Mouse (Mus musculus) G1E (cell line): Measurements from ENCODE around the gene Tomm5. TPM values are rescaled to one million over a fixed set of nuclear protein-coding genes. Genes with fewer than 3 reads are reported as not detected.
"Not testable (repeated sequence)": the region's sequence is repeated elsewhere in the genome, so short reads cannot be mapped to it uniquely, and the experiment has no call there.

Experiments used
- ATAC-seq: 2 replicates; pipeline ENCODE4 v1.8.0; 2016; ENCODE audit warnings: mild to moderate bottlenecking; ENCODE audit not compliant: insufficient number of reproducible peaks, poor library complexity, low FRiP score, severe bottlenecking; ENCODE audit errors: extremely low read depth
- DNase-seq: peaks from one replicate; pipeline ENCODE4 v3.0.0; 2012; ENCODE audit warnings: low spot score
- H3K27me3 ChIP-seq: 2 replicates; pipeline ENCODE4 v1.6.1; 2012; ENCODE audit warnings: mild to moderate bottlenecking, low read length, inconsistent platforms; ENCODE audit not compliant: insufficient read depth
- H3K36me3 ChIP-seq: replicated peaks from 2 replicates; pipeline ENCODE3; 2012; ENCODE audit warnings: mild to moderate bottlenecking, inconsistent platforms
- H3K4me1 ChIP-seq: 2 replicates; pipeline ENCODE4 v1.6.1; 2012; ENCODE audit warnings: low read depth, low read length, inconsistent platforms, mixed read lengths; ENCODE audit not compliant: insufficient read depth
- H3K4me3 ChIP-seq: 2 replicates; pipeline ENCODE4 v1.5.1; 2012; ENCODE audit warnings: low read depth, mild to moderate bottlenecking, inconsistent platforms, low read length, moderate library complexity, mixed read lengths
- H3K9me3 ChIP-seq: replicated peaks from 2 replicates; pipeline ENCODE4 v1.6.1; 2012; ENCODE audit warnings: inconsistent platforms
- CTCF ChIP-seq: IDR thresholded peaks from 2 replicates; pipeline ENCODE4 v1.5.1; 2012; ENCODE audit warnings: low read depth, low read length, inconsistent platforms, mixed read lengths
- GATA1 ChIP-seq: IDR thresholded peaks from 2 replicates; pipeline ENCODE4 v1.6.1; 2012; ENCODE audit warnings: borderline replicate concordance, low read length, inconsistent platforms, mixed read lengths
- GATA2 ChIP-seq: IDR thresholded peaks from 2 replicates; pipeline ENCODE4 v1.6.1; 2012; ENCODE audit warnings: low read depth, low read length, inconsistent platforms, borderline replicate concordance
- POLR2AphosphoS5 ChIP-seq: IDR thresholded peaks from 2 replicates; pipeline ENCODE4 v1.6.1; 2012; ENCODE audit warnings: low read depth, low read length, inconsistent platforms; ENCODE audit not compliant: insufficient replicate concordance
- TAL1 ChIP-seq: conservative IDR thresholded peaks from 2 replicates; pipeline ENCODE4 v1.6.1; 2012; ENCODE audit warnings: low read depth, low read length, inconsistent platforms, mixed read lengths
- polyA plus RNA-seq: library from polyadenylated mRNA; stranded (reverse); fragments of >175 nt; gene quantifications from 2 replicates; pipeline ENCODE4 v1.2.3, GENCODE M21; 2012
- total RNA-seq, 2 experiments: library from RNA; stranded (forward) in 1 of 2; stranded (reverse) in 1 of 2; fragments of 200-1000 nt in 1 of 2; fragments of >200 nt in 1 of 2; fragmentation: Nextera tagmentation in 1 of 2; gene quantifications; 2 replicates each; pipeline ENCODE4 v1.2.3; 2014 to 2017

Tomm5 gene
- total and polyA plus RNA-seq, 3 experiments, result 106 to 291 (median 156) TPM

DNA sequence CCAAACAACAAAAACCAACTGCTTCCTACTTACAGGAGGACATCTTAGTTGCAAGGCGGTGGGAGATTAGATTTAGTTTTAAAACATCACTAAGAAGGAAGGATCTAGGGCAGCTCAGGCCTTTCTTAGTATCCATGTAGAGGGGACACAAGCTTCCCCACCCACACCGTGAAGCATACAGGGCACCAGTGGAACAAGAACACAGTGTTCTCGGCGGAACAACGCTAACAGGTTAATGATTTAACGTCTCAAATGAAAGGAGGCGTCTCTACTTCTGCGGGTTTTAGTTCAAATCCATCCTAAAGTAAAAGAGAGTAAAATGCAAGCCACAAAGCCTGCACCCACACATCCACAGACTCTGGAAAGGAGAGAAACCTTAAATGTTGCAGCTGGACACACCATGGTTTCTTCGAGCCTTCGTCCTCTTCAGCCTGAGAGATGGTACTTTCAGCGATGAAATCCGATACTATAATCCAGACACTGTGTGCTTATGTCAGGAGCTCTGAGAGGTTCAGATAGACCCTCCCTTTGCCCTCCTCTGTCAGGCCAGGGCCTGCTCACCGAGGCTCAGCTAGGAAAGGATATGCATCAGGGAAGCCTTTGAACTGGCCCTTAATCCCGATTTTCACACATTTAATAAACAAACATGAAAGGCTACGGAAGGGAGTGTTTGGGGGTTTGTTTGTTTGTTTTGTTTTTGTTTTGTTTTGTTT lies 35.5 kb downstream of the Tomm5 start:
- Histone ChIP-seq H3K4me1 (peaks cover 17% of the 10 kb centered on the region), H3K4me3 (no peak overlapping the region), H3K36me3 (peaks cover 12% of the 10 kb centered on the region), H3K9me3 (0 out of 2 replicates have a peak, but pooled peaks cover 2% of the 10 kb centered on the region), H3K27me3 (no peaks in the 10 kb centered on the region)
- ATAC-seq (no peak), DNase-seq (no peak)
- TF ChIP-seq TAL1 (no peak), POLR2AphosphoS5 (no peak), CTCF (no peak), GATA1 (no peak), GATA2 (no peak)

DNA sequence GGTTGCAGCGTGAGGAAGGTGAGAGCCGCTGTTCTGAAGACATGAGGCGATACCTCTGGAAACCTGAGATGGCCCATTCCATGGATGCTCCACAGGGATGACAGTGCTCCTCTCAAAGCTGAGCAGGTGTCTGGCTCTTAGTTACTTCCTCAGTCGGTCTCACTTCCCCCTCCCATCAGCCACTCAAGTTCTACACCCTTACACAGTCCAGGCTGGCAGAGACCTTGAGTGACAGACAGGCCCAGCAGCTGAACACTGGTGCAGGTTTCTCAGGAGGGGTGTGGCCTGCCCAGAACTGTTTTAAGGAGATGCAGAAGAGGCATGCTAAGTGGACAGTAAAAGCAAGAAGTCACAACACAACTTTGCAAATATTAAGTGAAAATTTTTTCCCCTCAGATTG lies 40.2 kb downstream of the Tomm5 start:
- Histone ChIP-seq H3K36me3 (peaks cover 6% of the 10 kb centered on the region), H3K4me3 (no peak overlapping the region), H3K27me3 (no peaks in the 10 kb centered on the region; the same call in 1 of the 2 replicates), H3K9me3 (no peaks in the 10 kb centered on the region), H3K4me1 (peaks cover 9% of the 10 kb centered on the region)
- DNase-seq (no peak), ATAC-seq (no peak)
- TF ChIP-seq TAL1 (no peak), GATA2 (no peak), POLR2AphosphoS5 (no peak), CTCF (no peak), GATA1 (no peak)

DNA sequence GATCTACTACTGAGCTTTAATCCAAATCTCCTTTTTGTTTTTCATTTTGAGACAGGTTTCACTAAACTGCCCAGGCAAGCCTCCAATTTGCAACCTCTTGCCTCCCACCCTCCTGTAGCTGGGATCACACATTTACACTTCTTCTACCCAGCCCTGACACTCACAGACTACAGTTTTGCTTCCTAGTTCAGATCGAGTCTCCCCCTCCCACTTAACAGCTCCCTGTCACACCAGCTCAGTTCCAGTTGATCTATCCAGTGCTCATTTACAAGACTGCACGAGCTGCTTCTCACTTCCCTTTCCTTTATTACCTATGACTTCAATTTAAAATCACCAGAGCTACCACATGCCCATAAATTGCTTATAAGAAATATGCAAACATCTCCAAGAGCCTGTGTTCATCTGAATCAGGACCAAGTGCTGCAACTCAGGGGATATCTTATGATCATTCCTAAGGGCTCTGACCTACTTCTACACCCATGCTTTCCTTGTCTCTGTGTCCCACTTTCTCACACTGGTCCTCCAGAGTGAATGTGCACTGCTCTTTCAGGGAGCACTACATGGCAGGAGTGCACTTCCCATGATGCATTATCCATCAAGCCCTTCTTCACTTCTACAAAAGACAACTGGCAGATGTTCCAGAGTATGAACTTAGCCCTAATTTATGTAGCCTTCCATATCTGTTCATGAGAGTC lies 41.7 kb downstream of the Tomm5 start:
- TF ChIP-seq GATA2 (no peak), GATA1 (no peak), POLR2AphosphoS5 (no peak), CTCF (no peak), TAL1 (no peak)
- H3K9me3 ChIP-seq, result no peaks in the 10 kb centered on the region
- H3K4me3 ChIP-seq, result no peak overlapping the region
- H3K36me3 ChIP-seq, result peaks cover 11% of the 10 kb centered on the region
- H3K27me3 ChIP-seq, result no peaks in the 10 kb centered on the region; the same call in 1 of the 2 replicates
- ATAC-seq, result no peak
- no peak for DNase-seq
- H3K4me1 ChIP-seq, result peaks cover 5% of the 10 kb centered on the region; the same call in 1 of the 2 replicates

DNA sequence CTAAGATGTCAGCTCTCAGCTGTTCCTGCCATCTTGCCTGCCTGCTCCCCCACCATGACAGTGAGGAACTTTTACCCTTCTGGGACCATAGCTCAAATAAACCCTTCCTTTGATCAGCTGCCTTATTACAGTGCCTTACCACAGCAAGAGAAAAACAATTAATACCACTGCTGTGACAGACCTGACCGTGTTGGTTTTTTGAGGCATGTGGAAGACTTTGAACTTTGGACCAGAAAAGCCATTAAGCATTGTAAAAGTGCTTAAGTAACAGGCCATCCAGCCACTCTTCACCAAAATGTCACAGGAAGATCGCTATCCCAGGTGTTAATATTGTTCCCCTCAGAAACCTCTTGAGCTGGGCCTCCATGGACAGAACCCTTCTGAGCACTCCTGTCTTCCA lies 43.3 kb downstream of the Tomm5 start:
- ATAC-seq, result no peak
- TF ChIP-seq GATA2, result no peak
- no peak for DNase-seq
- Histone ChIP-seq H3K4me1 (peaks cover 3% of the 10 kb centered on the region; the same call in 1 of the 2 replicates), H3K4me3 (no peak overlapping the region), H3K36me3 (peaks cover 18% of the 10 kb centered on the region), H3K27me3 (no peaks in the 10 kb centered on the region; the same call in 1 of the 2 replicates), H3K9me3 (no peaks in the 10 kb centered on the region)

DNA sequence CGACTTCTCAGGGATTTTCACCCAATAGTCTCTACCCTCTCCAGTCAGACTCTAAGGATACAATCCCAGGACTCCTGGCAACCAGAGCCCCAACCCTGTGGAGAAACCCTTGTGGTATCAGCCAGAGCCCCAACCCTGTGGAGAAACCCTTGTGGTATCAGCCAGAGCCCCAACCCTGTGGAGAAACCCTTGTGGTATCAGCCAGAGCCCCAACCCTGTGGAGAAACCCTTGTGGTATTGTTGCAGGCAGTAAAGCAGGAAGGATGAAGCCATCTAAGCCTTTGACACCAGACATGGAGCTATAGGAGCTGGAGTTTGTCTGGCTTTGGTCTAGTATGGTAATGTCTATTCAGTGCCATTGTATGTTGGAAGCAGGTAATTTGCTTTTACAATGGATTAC lies 44.1 kb downstream of the Tomm5 start:
- not testable (repeated sequence) for ATAC-seq, H3K4me1 ChIP-seq, H3K27me3 ChIP-seq, DNase-seq, H3K4me3 ChIP-seq, H3K9me3 ChIP-seq
- H3K36me3 ChIP-seq, result peaks cover 18% of the 10 kb centered on the region

DNA sequence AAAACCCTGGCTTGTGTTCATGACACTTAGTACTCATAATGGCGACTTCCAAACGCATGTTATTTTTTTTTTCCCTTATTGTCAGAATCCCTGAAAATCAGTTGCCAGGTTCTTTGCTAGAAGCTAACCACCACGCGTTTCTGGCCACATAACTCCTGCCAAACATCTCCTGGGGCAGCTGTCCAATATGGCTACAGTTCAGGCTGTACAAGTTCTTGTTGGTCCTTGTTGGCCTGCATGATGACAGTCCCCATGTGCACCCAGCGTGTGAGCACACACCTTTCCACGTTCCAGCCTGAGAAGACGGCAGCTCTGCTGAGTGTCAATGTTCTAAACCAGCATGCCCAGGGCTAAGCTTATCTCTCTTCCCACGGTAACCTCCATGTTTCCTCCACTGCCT lies 52.5 kb downstream of the Tomm5 start:
- Histone ChIP-seq H3K4me3 (no peak overlapping the region), H3K27me3 (no peaks in the 10 kb centered on the region), H3K9me3 (no peaks in the 10 kb centered on the region), H3K4me1 (no peaks in the 10 kb centered on the region), H3K36me3 (peaks cover 20% of the 10 kb centered on the region)
- no peak for DNase-seq
- TF ChIP-seq CTCF (no peak), POLR2AphosphoS5 (no peak), GATA2 (no peak), TAL1 (no peak), GATA1 (no peak)
- ATAC-seq, result no peak

Other genes starting within 250 kb of the Tomm5 start
- gene Grhpr, start 126.7 kb downstream of the Tomm5 start, total RNA-seq (2014; fragmentation: Nextera tagmentation), result 25.2 and 32.4 TPM in 2 replicates
- gene Grhpr, start 126.7 kb downstream of the Tomm5 start, total RNA-seq (2017), result 30.5 and 33.2 TPM in 2 replicates
- 74.2 and 119 TPM in 2 replicates for gene Grhpr, start 126.7 kb downstream of the Tomm5 start, polyA plus RNA-seq
- 9.7 and 10.9 TPM in 2 replicates for gene Zbtb5, start 95.7 kb downstream of the Tomm5 start, total RNA-seq (2014; fragmentation: Nextera tagmentation)
- gene Zbtb5, start 95.7 kb downstream of the Tomm5 start, total RNA-seq (2017), result 8.7 and 9.8 TPM in 2 replicates
- 2.3 and 2.6 TPM in 2 replicates for gene Zbtb5, start 95.7 kb downstream of the Tomm5 start, polyA plus RNA-seq
- 21.4 and 23.2 TPM in 2 replicates for gene Polr1e, start 89.5 kb downstream of the Tomm5 start, total RNA-seq (2014; fragmentation: Nextera tagmentation)
- 31.7 and 44.5 TPM in 2 replicates for gene Polr1e, start 89.5 kb downstream of the Tomm5 start, total RNA-seq (2017)
- 3.5 and 9.2 TPM in 2 replicates for gene Polr1e, start 89.5 kb downstream of the Tomm5 start, polyA plus RNA-seq
- 5.1 and 5.3 TPM in 2 replicates for gene Fbxo10, start 23.5 kb downstream of the Tomm5 start, total RNA-seq (2014; fragmentation: Nextera tagmentation)
- 4.3 and 4.5 TPM in 2 replicates for gene Fbxo10, start 23.5 kb downstream of the Tomm5 start, total RNA-seq (2017)
- 3.1 and 3.3 TPM in 2 replicates for gene Fbxo10, start 23.5 kb downstream of the Tomm5 start, polyA plus RNA-seq
- gene Frmpd1, start 76.8 kb upstream of the Tomm5 start, total RNA-seq (2014; fragmentation: Nextera tagmentation), result 20.8 and 30.5 TPM in 2 replicates
- gene Frmpd1, start 76.8 kb upstream of the Tomm5 start, total RNA-seq (2017), result 22.5 and 23.2 TPM in 2 replicates
- gene Frmpd1, start 76.8 kb upstream of the Tomm5 start, polyA plus RNA-seq, result 8.3 and 9.2 TPM in 2 replicates
- gene Trmt10b, start 189.0 kb upstream of the Tomm5 start, total RNA-seq (2014; fragmentation: Nextera tagmentation), result 29.0 and 31.0 TPM in 2 replicates
- gene Trmt10b, start 189.0 kb upstream of the Tomm5 start, total RNA-seq (2017), result 22.8 and 23.4 TPM in 2 replicates
- gene Trmt10b, start 189.0 kb upstream of the Tomm5 start, polyA plus RNA-seq, result 1.7 and 2.0 TPM in 2 replicates
- 18.0 and 23.5 TPM in 2 replicates for gene Dcaf10, start 234.0 kb upstream of the Tomm5 start, total RNA-seq (2014; fragmentation: Nextera tagmentation)
- 13.6 and 13.8 TPM in 2 replicates for gene Dcaf10, start 234.0 kb upstream of the Tomm5 start, total RNA-seq (2017)
- gene Dcaf10, start 234.0 kb upstream of the Tomm5 start, polyA plus RNA-seq, result 28.8 and 38.6 TPM in 2 replicates
- 70.5 and 82.3 TPM in 2 replicates for gene Exosc3, start 234.6 kb upstream of the Tomm5 start, total RNA-seq (2014; fragmentation: Nextera tagmentation)
- 240 and 278 TPM in 2 replicates for gene Exosc3, start 234.6 kb upstream of the Tomm5 start, total RNA-seq (2017)
- 125 and 148 TPM in 2 replicates for gene Exosc3, start 234.6 kb upstream of the Tomm5 start, polyA plus RNA-seq